Mouse (Mus musculus) stomach, embryonic 14.5 days (tissue): ENCODE data around the gene Dhx32. TPM values are rescaled to one million over a fixed set of nuclear protein-coding genes. Genes with fewer than 3 reads are reported as not detected.
A peak's percentile ranks its signal among the peaks of the same experiment; 100 is the strongest.

Experiments used
- ATAC-seq: fragments of 200-750 bp; cut with Nextera tagmentation; 2 replicates; pipeline ENCODE4 v1.8.0; 2017; ENCODE audit warnings: low read depth, moderate TSS enrichment; ENCODE audit not compliant: insufficient number of reproducible peaks, insufficient read depth, low FRiP score
- H3K27ac ChIP-seq: fragments of 300-500 bp; sonication (generic); 2 replicates; pipeline ENCODE4 v1.5.1; 2014; ENCODE audit warnings: mild to moderate bottlenecking, low read length, moderate library complexity, mixed read lengths
- H3K27me3 ChIP-seq: fragments of 300-500 bp; sonication (generic); 2 replicates; pipeline ENCODE4 v1.6.1; 2014; ENCODE audit warnings: low read length, control low read depth, mixed read lengths; ENCODE audit not compliant: control insufficient read depth, insufficient read depth
- H3K36me3 ChIP-seq: fragments of 300-500 bp; sonication (generic); 2 replicates; pipeline ENCODE4 v1.6.1; 2014; ENCODE audit warnings: mild to moderate bottlenecking, control low read depth, low read length, moderate library complexity, mixed read lengths; ENCODE audit not compliant: control insufficient read depth, insufficient read depth
- H3K4me1 ChIP-seq: fragments of 300-500 bp; sonication (generic); 2 replicates; pipeline ENCODE4 v1.6.1; 2014; ENCODE audit warnings: low read length, control low read depth, mixed read lengths; ENCODE audit not compliant: control insufficient read depth, insufficient read depth
- H3K4me2 ChIP-seq: fragments of 300-500 bp; sonication (generic); replicated peaks from 2 replicates; pipeline ENCODE4 v1.6.1; 2014; ENCODE audit warnings: low read depth, low read length, control low read depth
- H3K4me3 ChIP-seq: fragments of 300-500 bp; sonication (generic); 2 replicates; pipeline ENCODE4 v1.5.1; 2014; ENCODE audit warnings: low read depth, low read length, control low read depth
- H3K9ac ChIP-seq: fragments of 300-500 bp; sonication (generic); replicated peaks from 2 replicates; pipeline ENCODE4 v1.6.1; 2014; ENCODE audit warnings: low read depth, mild to moderate bottlenecking, control low read depth, low read length, moderate library complexity, mixed read lengths
- H3K9me3 ChIP-seq: fragments of 300-500 bp; sonication (generic); 2 replicates; pipeline ENCODE4 v1.6.1; 2016; ENCODE audit warnings: low read depth, low read length, control low read depth; ENCODE audit not compliant: control insufficient read depth
- WGBS: fragments of 180-500 bp; shearing (Covaris S2); extraction: QIAGEN DNeasy Blood & Tissue Kit; methylation state at CpG from one replicate; pipeline ENCODE4 v1.1.7; 2014; 5-methylcytosine and 5-hydroxymethylcytosine counted together
- polyA plus RNA-seq: library from polyadenylated mRNA; unstranded; fragments of >200 nt; fragmentation: Nextera tagmentation; extraction: Ambion mirVana; gene quantifications from 2 replicates; pipeline ENCODE4 v1.2.1, GENCODE M21; 2014

Dhx32 gene
- 33.4 and 36.6 TPM in 2 replicates for polyA plus RNA-seq

DNA sequence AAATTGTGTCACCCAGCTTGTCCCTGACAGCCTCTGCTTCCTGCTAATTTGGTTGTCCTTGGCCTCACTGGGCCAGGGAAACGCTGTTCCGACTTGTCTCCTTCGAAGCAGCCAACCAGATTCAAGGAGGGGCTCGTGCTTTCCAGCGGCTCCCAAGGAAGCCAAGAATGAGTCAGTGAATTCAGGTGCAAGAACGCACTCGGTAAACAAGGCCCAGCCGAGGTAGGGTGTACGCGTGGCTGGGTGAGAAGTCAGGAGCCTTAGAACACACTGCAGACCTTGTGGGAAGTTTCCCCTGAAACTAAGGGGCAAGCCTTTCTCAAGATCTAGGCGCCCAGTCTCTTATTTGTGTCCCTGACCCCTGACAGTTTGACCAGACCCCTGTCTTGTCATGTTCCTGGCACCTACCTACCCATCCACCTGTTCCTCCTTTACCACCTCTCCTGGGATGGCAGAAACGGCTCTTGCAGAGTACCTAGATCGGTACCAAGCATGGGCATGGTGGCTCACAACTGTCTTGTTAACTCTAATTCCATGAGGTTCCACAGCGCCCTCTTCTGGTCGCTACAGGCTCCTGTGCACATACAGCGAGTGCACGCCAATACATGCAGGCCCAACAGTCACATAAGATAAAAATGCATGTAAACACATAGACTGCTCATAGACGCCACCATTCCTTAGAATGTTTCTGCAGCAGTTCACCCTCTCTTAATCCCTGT is at the start of gene Dhx32:
TSS of gene Dhx32 (minus strand) at position 10 of the 719 bp plus-strand sequence.
- Histone ChIP-seq H3K9ac (no peak within 1 kb of the TSS), H3K4me3 (no peak within 1 kb of the TSS), H3K4me2 (peak within 1 kb of the TSS; percentile 12; the same call in 1 of the 2 replicates), H3K27me3 (no peaks in the 10 kb centered on the region), H3K9me3 (no peaks in the 10 kb centered on the region), H3K27ac (peak within 1 kb of the TSS; percentile 64), H3K36me3 (no peaks in the 10 kb centered on the region), H3K4me1 (no peaks in the 10 kb centered on the region; the same call in 1 of the 2 replicates)
- 26% methylated on average over 18 of the region's 18 CpGs for WGBS
- ATAC-seq: peak; percentile 92

GRCm38 (mm10) chr7:133829579-133829978 is 47.1 kb upstream of the Dhx32 start:
- ATAC-seq: no peak
- Histone ChIP-seq H3K9ac (no peak overlapping the region), H3K9me3 (no peaks in the 10 kb centered on the region), H3K36me3 (no peaks in the 10 kb centered on the region), H3K4me1 (0 out of 2 replicates have a peak, but pooled peaks cover 4% of the 10 kb centered on the region), H3K27me3 (no peaks in the 10 kb centered on the region), H3K27ac (no peak overlapping the region; the same call in 1 of the 2 replicates), H3K4me2 (no peak overlapping the region), H3K4me3 (no peak overlapping the region)
- WGBS: 48% methylated on average over 7 of the region's 7 CpGs

DNA sequence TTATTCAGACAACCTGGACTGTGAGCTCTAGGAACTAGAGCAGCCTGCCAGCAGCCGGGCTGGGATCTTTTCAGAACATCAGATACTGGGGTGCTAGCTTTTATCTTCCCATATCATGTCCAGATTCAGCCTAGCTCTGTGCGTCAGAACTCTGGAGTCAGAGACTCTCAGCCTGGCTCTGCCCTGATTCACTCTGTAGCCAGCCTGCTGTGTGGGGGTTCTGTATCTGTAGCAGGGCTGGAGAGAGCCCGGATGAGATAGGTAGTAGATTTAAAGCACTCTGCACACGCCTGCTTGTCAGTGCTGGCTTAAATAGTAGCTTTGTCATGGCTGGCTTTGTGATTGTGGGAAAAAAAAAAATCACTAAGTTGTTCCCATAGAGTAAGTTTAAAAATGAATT is 46.0 kb upstream of the Dhx32 start:
- H3K4me2 ChIP-seq: no peak overlapping the region
- 36% methylated on average over 4 of the region's 4 CpGs for WGBS

DNA sequence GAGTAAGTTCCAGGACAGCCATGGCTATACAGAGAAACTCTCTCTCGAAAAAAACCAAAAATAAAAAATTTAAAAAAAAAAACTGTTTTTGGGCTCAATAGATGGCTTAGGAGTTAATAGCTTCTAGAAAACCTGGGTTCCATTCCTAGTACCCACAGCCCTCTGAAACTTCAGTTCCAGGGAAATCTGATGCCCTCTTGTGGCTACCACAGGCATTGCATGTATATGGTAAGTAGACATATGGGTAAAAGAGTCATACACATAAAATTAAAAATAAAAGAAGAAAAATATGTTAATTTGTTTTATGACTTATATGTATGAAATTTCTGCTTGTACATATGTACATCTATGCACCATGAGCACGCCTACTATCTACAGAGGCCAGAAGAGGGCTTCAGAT is 42.1 kb upstream of the Dhx32 start:
- WGBS: 91% methylated on average over 2 of the region's 2 CpGs

More for the DNA sequence above, 46.0 kb upstream of the Dhx32 start:
- ATAC-seq: no peak
- H3K9me3 ChIP-seq: no peaks in the 10 kb centered on the region
- no peak overlapping the region for H3K4me3 ChIP-seq
- no peaks in the 10 kb centered on the region for H3K36me3 ChIP-seq
- 0 out of 2 replicates have a peak, but pooled peaks cover 4% of the 10 kb centered on the region for H3K4me1 ChIP-seq
- no peaks in the 10 kb centered on the region for H3K27me3 ChIP-seq
- no peak overlapping the region for H3K9ac ChIP-seq
- H3K27ac ChIP-seq: no peak overlapping the region

DNA sequence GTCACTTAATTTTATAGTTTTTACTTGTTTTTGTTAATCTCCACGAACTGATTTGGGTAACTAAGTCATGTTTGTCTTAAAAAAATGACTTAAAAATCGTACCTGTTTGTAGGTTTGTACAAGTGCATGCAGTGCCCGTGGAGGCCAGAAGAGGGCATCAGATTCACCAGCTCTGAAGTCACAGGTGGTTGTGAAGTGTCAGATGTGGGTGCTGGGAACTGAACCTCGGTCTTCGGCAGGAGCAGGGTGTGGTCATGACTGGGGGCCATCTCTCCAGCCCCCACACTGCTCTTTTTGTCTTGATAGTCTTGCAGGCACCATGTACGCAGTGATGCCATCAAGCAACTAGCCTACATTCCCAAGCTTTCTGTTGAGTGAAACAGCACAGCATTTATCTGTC is 41.2 kb upstream of the Dhx32 start:
- H3K4me1 ChIP-seq: no peaks in the 10 kb centered on the region
- H3K9ac ChIP-seq: no peak overlapping the region
- no peak overlapping the region for H3K4me2 ChIP-seq
- ATAC-seq: no peak
- H3K36me3 ChIP-seq: no peaks in the 10 kb centered on the region
- H3K27me3 ChIP-seq: no peaks in the 10 kb centered on the region
- no peaks in the 10 kb centered on the region for H3K9me3 ChIP-seq
- WGBS: 87% methylated on average over 6 of the region's 6 CpGs
- no peak overlapping the region for H3K27ac ChIP-seq
- H3K4me3 ChIP-seq: no peak overlapping the region

More for the DNA sequence above, 42.1 kb upstream of the Dhx32 start:
- Histone ChIP-seq H3K9me3 (no peaks in the 10 kb centered on the region), H3K27ac (no peak overlapping the region), H3K9ac (no peak overlapping the region), H3K4me1 (0 out of 2 replicates have a peak, but pooled peaks cover 1% of the 10 kb centered on the region), H3K27me3 (no peaks in the 10 kb centered on the region), H3K36me3 (no peaks in the 10 kb centered on the region), H3K4me3 (no peak overlapping the region), H3K4me2 (no peak overlapping the region)
- ATAC-seq: no peak

GRCm38 (mm10) chr7:133813331-133813730 is 30.8 kb upstream of the Dhx32 start:
- WGBS: 74% methylated on average over 4 of the region's 4 CpGs
- Histone ChIP-seq H3K36me3 (no peaks in the 10 kb centered on the region), H3K9ac (no peak overlapping the region), H3K4me3 (no peak overlapping the region), H3K9me3 (no peaks in the 10 kb centered on the region), H3K27me3 (no peaks in the 10 kb centered on the region), H3K4me1 (no peaks in the 10 kb centered on the region), H3K4me2 (no peak overlapping the region), H3K27ac (no peak overlapping the region)
- ATAC-seq: no peak

GRCm38 (mm10) chr7:133812927-133813326 is 30.4 kb upstream of the Dhx32 start:
- no peaks in the 10 kb centered on the region for H3K4me1 ChIP-seq
- H3K4me2 ChIP-seq: no peak overlapping the region
- no peak overlapping the region for H3K9ac ChIP-seq
- 64% methylated on average over 7 of the region's 7 CpGs for WGBS
- no peaks in the 10 kb centered on the region for H3K27me3 ChIP-seq
- ATAC-seq: no peak
- no peaks in the 10 kb centered on the region for H3K36me3 ChIP-seq
- no peaks in the 10 kb centered on the region for H3K9me3 ChIP-seq
- H3K4me3 ChIP-seq: no peak overlapping the region
- no peak overlapping the region for H3K27ac ChIP-seq

DNA sequence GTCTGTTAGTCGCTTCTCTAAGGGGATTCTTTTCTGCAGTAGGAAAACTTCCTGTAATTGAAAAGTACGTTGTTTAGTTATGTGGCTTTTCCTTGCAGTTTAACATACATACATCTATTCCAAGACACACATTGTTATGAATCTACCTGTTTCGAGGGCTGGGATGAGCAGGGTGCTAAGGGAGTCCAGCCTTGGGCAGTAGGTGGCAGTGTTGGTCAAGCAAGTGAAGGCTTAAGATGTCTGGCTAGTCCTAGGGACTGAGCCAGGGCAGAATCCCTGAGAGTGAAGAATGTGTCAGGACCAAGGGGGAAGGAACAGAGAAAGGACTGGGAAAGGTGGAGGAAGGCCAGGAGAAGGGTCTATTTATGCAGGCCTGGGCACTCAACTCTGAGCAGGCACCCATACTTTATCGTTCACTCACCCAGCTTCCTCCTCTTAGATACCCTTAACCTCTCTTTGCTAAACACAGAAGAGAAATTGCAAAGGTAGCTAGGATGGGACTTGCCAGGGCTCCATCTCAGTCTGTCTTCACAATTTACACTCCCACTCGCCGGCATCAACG is 23.2 kb upstream of the Dhx32 start:
- Histone ChIP-seq H3K4me1 (0 out of 2 replicates have a peak, but pooled peaks cover 2% of the 10 kb centered on the region), H3K27me3 (no peaks in the 10 kb centered on the region), H3K9me3 (no peaks in the 10 kb centered on the region), H3K4me3 (no peak overlapping the region), H3K36me3 (no peaks in the 10 kb centered on the region), H3K27ac (no peak overlapping the region), H3K4me2 (no peak overlapping the region), H3K9ac (no peak overlapping the region)
- ATAC-seq: peak; percentile 65; the same call in 1 of the 2 replicates
- WGBS: 46% methylated on average over 7 of the region's 7 CpGs
